Mouse (Mus musculus): ENCODE results near the gene Pnpla2. TPM values are rescaled to one million over a fixed set of nuclear protein-coding genes. Genes with fewer than 3 reads are reported as not detected.
A peak's percentile ranks its signal among the peaks of the same experiment; 100 is the strongest.

Pnpla2 gene
- total RNA-seq, 2 experiments from 2014 or later: 23.2 to 30.4 TPM

GRCm38 (mm10) chr7:141443081-141443821 lies 11.7 kb upstream of the Pnpla2 start:
- no peak for DNase-seq (ENCODE audit: extremely low spot score in 1 of 2, low spot score in 1 of 2)

GRCm38 (mm10) chr7:141443828-141444237 lies 11.2 kb upstream of the Pnpla2 start, which contains the start of gene Pidd1:
Gene Pidd1, minus strand, starts transcription at chr7:141444025.
- DNase-seq (ENCODE audit: extremely low spot score in 1 of 2, low spot score in 1 of 2): peak in 1 of 2 experiments; percentile 14

- peak in 1 of 2 experiments; percentile 1 for DNase-seq (ENCODE audit: extremely low spot score in 1 of 2, low spot score in 1 of 2)
These were observed 8.6 kb upstream of the Pnpla2 start for GRCm38 (mm10) chr7:141446374-141446773.

- DNase-seq (ENCODE audit: extremely low spot score in 1 of 2, low spot score in 1 of 2): peak; percentile 82 to 91
These were observed 7.6 kb upstream of the Pnpla2 start, which contains the start of gene Rplp2 for GRCm38 (mm10) chr7:141447110-141447991. Gene Rplp2, plus strand, starts transcription at chr7:141447370.

- DNase-seq (ENCODE audit: extremely low spot score in 1 of 2, low spot score in 1 of 2): no peak
These were observed 3.1 kb upstream of the Pnpla2 start for GRCm38 (mm10) chr7:141451928-141452327.

- no peak for DNase-seq (ENCODE audit: extremely low spot score in 1 of 2, low spot score in 1 of 2)
These were observed 1.4 kb upstream of the Pnpla2 start for GRCm38 (mm10) chr7:141453636-141454035.

GRCm38 (mm10) chr7:141455610-141456314 lies 764 bp downstream of the Pnpla2 start:
- DNase-seq (ENCODE audit: extremely low spot score in 1 of 2, low spot score in 1 of 2): peak in 1 of 2 experiments; percentile 34

- no peak for DNase-seq (ENCODE audit: extremely low spot score in 1 of 2, low spot score in 1 of 2)
These were observed 1.7 kb downstream of the Pnpla2 start for GRCm38 (mm10) chr7:141456739-141457138.

- no peak for DNase-seq (ENCODE audit: extremely low spot score in 1 of 2, low spot score in 1 of 2)
These were observed 2.2 kb downstream of the Pnpla2 start for GRCm38 (mm10) chr7:141457236-141457635.

GRCm38 (mm10) chr7:141457986-141458660 lies 3.1 kb downstream of the Pnpla2 start:
- DNase-seq (ENCODE audit: extremely low spot score in 1 of 2, low spot score in 1 of 2): peak in 1 of 2 experiments; percentile 60

- DNase-seq (ENCODE audit: extremely low spot score in 1 of 2, low spot score in 1 of 2): no peak
These were observed 3.7 kb downstream of the Pnpla2 start for GRCm38 (mm10) chr7:141458661-141459060.

GRCm38 (mm10) chr7:141459301-141459711 lies 4.3 kb downstream of the Pnpla2 start:
- DNase-seq (ENCODE audit: extremely low spot score in 1 of 2, low spot score in 1 of 2): no peak

- DNase-seq (ENCODE audit: extremely low spot score in 1 of 2, low spot score in 1 of 2): no peak
These were observed 5.0 kb downstream of the Pnpla2 start for GRCm38 (mm10) chr7:141460001-141460390.

GRCm38 (mm10) chr7:141460391-141461113 lies 5.6 kb downstream of the Pnpla2 start, which contains the start of gene Cracr2b:
Gene Cracr2b, plus strand, starts transcription at chr7:141461094.
- no peak for DNase-seq (ENCODE audit: extremely low spot score in 1 of 2, low spot score in 1 of 2)

- DNase-seq (ENCODE audit: extremely low spot score in 1 of 2, low spot score in 1 of 2): no peak
These were observed 6.7 kb downstream of the Pnpla2 start for GRCm38 (mm10) chr7:141461521-141462332.

GRCm38 (mm10) chr7:141462333-141462821 lies 7.4 kb downstream of the Pnpla2 start:
- DNase-seq (ENCODE audit: extremely low spot score in 1 of 2, low spot score in 1 of 2): no peak

GRCm38 (mm10) chr7:141463824-141464602 lies 9.0 kb downstream of the Pnpla2 start:
- DNase-seq (ENCODE audit: extremely low spot score in 1 of 2, low spot score in 1 of 2): no peak
